Mouse (Mus musculus) left cerebral cortex, adult 2 months (tissue): ENCODE measurements around the gene Frs2. TPM values are rescaled to one million over a fixed set of nuclear protein-coding genes. Genes with fewer than 3 reads are reported as not detected.
"Not testable (repeated sequence)": the region's sequence is repeated elsewhere in the genome, so short reads cannot be mapped to it uniquely, and the experiment has no call there.

Source experiments
- DNase-seq, 2 experiments: peaks; one replicate each; pipeline ENCODE4 v3.0.0; 2021 to 2022; ENCODE audit warnings: low spot score in 2 of 2, mixed read lengths in 1 of 2; ENCODE audit errors: extremely low spot score in 1 of 2
- H3K27ac ChIP-seq: fragments of 200-600 bp; 2 replicates; pipeline ENCODE4 v1.8.1; 2022
- H3K4me3 ChIP-seq: fragments of 200-600 bp; 2 replicates; pipeline ENCODE4 v1.8.1; 2022
- CTCF ChIP-seq: fragments of 200-600 bp; IDR thresholded peaks from 2 replicates; pipeline ENCODE4 v1.8.1; 2022; ENCODE audit warnings: antibody characterized with exemption, mild to moderate bottlenecking, moderate library complexity
- intact Hi-C: fragments of 180-260 bp; cut with DNase I; formaldehyde crosslinking; loops from one replicate; pipeline ENCODE4 v1.15.1; 2025
- total RNA-seq, 2 experiments: library from RNA; stranded (reverse); gene quantifications; 2 replicates each; pipeline ENCODE4 v1.2.3; 2021

Frs2 gene
- total RNA-seq, 2 experiments from 2014 or later = 36.6 to 36.9 TPM

DNA sequence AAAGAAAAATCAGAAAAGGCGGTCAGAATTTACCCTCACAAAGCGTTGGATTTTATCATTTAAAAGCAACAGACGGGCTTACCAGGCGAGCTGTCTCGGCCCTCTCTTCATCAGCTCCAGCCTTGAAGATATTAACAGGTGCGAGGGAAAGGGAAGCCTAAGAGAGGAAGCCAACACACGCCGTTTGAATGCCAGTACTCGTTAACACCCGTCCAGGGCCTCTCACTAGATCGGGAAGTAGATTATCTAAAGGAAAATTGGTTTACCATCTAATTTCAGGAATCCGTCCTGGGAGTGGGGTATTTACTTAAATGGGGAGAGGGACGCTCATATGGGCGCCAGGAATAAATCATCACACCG, 85.5 kb downstream of the Frs2 start:
- Histone ChIP-seq H3K27ac (peak overlapping the region; percentile 51), H3K4me3 (peak overlapping the region; percentile 98)
- TF ChIP-seq CTCF = no peak
- DNase-seq = no peak
- intact Hi-C loops = loop anchor here (1.0 to 5.0 kb wide), 3 partner anchors 85 to 159 kb away; partner anchors contain the start of genes Frs2 and Yeats4

DNA sequence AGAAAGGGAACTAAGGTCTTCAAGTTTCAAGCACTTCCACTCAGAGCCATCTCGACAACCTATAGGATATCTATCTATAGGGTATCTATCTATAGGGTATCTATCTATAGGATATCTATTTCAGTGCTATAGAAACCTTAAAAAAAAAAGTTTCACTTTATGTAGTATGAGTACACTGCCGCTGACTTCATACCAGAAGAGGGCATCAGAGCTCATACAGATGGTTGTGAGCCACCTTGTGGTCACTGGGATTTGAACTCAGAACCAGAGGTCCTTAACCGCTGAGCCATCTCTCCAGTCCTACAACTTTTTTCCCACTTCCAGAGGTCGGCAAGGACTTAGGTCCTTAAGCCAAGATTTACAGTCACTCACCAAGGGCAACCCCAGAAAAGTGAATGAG, 92.7 kb downstream of the Frs2 start:
- intact Hi-C loops = loop anchor here (10.0 kb wide), 2 partner anchors 309 to 639 kb away; no protein-coding TSS in a partner anchor
- DNase-seq = no peak
- H3K4me3 ChIP-seq = no peak overlapping the region
- H3K27ac ChIP-seq = no peak overlapping the region
- peak; percentile 21 for TF ChIP-seq CTCF

DNA sequence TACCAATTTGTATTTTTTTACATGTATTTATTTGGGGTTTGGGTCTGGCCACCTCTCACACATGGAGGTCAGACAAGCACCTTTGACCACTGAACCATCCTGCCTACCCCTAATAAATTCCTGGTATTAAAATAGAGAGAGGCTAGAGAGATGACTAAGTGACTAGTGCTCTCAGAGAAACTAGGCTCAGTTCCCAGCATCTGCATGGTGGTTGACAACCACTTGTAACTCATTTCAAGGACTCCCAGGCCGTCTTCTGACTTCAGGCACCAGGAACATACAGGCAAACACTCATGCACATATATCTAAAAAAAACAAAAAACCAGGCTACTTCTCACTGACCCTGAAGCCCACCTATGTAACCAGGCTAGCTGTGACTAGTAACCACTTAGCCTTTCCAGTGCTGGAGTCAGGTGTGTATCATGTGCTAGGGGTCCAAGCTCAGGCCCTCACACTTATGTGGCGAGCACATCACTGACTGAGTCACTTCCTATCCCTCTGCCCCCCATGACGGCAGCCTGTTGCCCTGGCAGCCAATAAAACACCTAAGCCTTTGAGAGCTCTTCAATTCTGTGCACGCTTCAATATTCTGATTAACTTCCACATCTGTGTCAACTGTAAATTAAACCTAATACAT, 98.3 kb downstream of the Frs2 start:
- Histone ChIP-seq H3K27ac (no peak overlapping the region), H3K4me3 (no peak overlapping the region)
- TF ChIP-seq CTCF = no peak
- DNase-seq = no peak
- intact Hi-C loops = loop anchor here (10.0 kb wide), 2 partner anchors 315 to 645 kb away; no protein-coding TSS in a partner anchor

DNA sequence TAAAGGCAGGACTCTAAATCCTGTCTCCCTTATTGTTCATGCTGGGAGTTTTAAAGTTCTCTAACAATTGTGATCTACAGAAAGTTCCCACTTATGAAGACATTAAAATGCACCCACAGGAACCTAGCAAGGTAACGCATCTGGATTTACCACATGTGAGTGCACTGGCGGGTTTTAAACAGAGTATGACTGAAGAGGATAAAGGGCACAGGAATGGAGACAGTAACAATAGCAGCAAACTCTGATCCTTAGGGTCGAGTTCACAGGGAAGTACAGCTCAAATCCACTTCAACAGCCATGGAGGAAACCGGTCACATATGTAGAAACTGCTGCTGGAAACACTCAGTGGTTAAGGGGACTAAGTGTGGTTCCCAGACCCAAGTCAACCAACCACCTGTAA, 99.1 kb downstream of the Frs2 start:
- Histone ChIP-seq H3K27ac (no peak overlapping the region), H3K4me3 (no peak overlapping the region)
- intact Hi-C loops = no loop called here
- no peak for TF ChIP-seq CTCF
- DNase-seq = no peak

DNA sequence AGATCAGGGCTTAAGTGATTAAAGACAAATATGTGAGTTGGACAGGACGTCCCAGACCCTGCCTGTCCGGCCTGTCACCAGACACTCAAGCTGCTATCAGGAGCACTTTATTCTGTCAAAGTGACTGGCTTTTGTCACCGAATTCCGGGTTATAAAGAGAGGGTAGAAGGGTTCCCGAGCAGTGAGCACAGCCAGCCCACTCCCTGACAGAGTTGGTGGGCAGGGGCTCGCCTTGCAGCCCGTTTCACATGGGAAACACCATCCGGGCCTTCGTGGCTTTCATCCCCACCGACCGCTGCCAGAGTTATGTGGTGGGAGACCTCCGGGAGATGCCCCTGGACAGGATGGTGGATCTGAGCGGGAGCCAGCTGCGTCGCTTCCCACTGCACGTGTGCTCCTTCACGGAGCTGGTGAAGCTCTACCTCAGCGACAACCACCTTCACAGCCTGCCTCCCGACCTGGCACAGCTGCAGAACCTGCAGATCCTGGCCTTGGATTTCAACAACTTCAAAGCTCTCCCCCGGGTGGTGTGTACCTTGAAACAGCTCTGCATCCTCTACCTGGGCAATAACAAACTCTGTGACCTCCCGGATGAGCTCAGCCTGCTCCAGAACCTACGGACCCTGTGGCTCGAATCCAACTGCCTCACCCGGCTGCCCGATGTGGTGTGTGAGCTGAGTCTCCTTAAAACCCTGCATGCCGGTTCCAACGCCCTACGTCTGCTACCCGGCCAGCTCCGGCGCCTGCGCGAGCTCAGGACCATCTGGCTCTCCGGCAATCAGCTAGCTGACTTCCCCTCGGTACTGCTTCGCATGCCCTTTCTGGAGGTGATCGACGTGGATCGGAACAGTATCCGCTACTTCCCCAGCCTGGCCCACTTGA, 102.9 kb downstream of the Frs2 start, which contains the start of gene Lrrc10:
TSS of gene Lrrc10 (plus strand) at position 167 of the 882 bp plus-strand sequence.
- intact Hi-C loops = no loop called here
- Histone ChIP-seq H3K4me3 (peak within 1 kb of the TSS; percentile 19; the same call in 1 of the 2 replicates), H3K27ac (no peak within 1 kb of the TSS)
- DNase-seq = peak in 1 of 2 experiments; percentile 34
- no peak for TF ChIP-seq CTCF

DNA sequence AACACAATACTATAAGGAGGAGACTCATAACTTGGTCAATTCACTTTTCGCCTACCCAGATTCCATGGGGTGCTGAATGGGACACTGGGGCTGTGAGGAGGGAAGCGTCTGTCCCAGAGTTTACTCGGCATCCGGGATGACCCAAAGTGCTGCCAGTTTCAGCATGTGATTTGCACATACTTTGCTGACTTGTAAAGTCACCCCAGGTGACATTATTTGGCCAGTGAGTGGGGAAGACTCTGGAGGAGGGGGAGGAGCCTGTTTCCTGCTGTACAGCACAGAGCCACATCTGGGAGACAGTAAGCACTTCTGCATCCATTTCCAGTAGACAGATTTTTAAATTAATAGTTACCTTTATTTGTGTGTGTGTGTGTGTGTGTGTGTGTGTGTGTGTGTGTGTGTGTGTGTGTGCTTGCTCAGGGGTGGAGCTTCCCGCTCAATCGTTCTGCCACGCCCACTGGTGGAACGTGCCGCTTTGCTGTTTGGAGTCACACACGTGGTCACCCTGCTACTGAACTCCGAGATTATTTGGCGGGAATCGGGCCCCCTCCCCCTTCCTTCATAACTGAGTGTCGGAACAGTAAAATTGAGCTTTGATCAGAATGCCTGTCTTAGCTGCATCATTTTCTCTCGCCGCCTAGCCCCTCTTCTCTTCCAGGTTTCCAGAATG, 104.7 kb downstream of the Frs2 start:
- DNase-seq, intact Hi-C loops: not testable (repeated sequence)

DNA sequence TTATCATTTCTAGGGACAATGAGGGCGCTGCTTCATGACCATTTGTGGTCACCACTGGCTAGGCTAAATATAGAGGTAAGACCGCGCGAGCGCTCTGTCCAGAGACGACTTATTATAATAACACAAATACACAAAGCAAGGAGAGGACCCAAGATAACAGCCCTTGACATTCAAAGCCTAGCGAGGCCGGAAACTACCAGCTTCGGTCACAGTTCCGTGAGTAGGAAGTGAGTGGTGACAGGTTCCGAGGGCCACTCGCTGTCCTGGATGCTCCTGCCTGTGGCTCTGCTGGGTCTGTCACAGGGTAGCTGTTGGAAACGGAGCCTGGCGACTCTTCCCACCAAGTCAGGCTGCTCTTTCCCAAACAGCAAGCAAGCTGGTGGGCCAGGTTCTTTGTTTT, 106.0 kb downstream of the Frs2 start:
- H3K4me3 ChIP-seq = no peak overlapping the region
- intact Hi-C loops = no loop called here
- no peak for TF ChIP-seq CTCF
- no peak overlapping the region for H3K27ac ChIP-seq
- no peak for DNase-seq

More for the DNA sequence above, 104.7 kb downstream of the Frs2 start:
- not testable (repeated sequence) for H3K4me3 ChIP-seq, H3K27ac ChIP-seq

DNA sequence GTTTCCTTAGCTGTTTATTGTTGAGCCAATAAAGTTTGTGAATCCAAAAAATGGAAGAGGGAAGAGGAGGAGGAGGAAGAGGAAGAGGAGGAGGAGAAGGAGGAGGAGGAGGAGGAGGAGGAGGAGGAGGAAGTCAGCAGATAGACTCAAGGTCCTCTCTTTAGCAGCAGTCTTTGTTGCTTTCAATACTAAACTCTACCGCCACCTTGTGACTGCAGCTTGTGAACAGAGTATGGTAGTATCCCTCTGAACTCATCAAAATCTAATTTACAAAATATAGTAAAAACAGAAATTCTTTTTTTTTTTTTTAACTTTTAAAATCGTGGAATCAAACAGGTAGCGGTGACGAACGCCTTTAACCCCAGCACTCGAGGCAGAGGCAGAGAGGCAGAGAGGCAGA, 108.0 kb downstream of the Frs2 start:
- Histone ChIP-seq H3K4me3 (no peak overlapping the region), H3K27ac (no peak overlapping the region)
- DNase-seq = no peak
- intact Hi-C loops = no loop called here
- TF ChIP-seq CTCF = peak; percentile 41

DNA sequence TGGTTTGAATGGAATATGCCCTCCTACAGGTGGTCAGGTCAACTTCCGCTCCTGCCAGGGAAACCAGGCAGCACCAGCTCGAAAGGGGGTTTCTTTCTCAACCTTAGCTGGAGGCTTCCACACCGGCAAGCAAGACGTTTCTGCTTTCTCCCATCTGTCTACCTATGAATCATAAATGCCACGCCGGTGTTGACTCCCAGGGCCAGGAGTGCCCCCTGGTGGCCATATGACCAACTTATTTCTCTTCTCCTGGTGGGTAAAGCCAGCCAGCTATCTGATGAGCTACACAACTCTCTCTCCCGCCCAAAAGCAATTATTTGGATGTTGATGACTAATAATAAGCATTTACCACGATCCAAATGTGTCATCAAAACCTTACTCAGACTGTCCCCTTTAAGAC, 114.5 kb downstream of the Frs2 start:
- Histone ChIP-seq H3K4me3 (no peak overlapping the region), H3K27ac (no peak overlapping the region)
- TF ChIP-seq CTCF = peak; percentile 87
- DNase-seq = peak; percentile 76 to 78
- intact Hi-C loops = loop anchor here (2.0 kb wide), 1 partner anchor 83 kb away; the partner anchor contains the start of gene Rab3ip

DNA sequence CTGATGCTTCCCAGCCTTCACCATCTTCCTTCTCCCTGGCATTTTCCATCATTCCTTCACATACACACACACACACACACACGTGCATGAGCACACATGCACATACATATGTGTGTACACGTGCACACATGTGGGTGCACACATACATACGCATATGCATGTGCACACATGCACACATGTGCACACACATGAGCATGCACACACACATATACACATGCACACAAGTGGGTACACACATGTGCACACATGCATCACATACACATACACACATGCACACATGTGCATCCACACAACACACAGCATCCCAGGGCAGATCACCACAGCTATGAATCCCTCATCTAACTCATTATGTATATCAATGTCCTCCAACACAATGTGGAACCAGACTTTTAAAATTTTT, 117.2 kb downstream of the Frs2 start:
- no peak for TF ChIP-seq CTCF
- no peak overlapping the region for H3K27ac ChIP-seq
- no peak for DNase-seq
- intact Hi-C loops = no loop called here
- H3K4me3 ChIP-seq = no peak overlapping the region

DNA sequence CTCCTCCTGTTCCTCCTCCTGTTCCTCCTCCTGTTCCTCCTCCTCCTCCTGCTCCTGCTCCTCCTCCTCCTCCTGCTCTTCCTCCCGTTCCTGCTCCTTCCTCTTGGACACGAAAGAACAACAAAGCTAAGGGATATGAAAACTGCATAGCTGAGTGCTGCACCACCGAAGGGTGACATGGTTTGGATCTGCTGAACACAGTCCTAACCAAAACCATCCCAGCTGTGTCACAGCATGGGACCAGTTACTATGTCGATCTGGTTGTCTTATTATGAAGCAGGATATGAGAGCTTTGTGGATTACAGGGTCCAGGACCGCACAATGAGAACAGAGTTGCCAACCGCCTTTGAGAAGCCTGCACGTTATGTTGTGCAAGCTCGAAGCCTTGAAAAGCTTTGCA, 122.2 kb downstream of the Frs2 start:
- intact Hi-C loops = no loop called here
- TF ChIP-seq CTCF = no peak
- Histone ChIP-seq H3K27ac (no peak overlapping the region), H3K4me3 (no peak overlapping the region)
- DNase-seq = no peak

DNA sequence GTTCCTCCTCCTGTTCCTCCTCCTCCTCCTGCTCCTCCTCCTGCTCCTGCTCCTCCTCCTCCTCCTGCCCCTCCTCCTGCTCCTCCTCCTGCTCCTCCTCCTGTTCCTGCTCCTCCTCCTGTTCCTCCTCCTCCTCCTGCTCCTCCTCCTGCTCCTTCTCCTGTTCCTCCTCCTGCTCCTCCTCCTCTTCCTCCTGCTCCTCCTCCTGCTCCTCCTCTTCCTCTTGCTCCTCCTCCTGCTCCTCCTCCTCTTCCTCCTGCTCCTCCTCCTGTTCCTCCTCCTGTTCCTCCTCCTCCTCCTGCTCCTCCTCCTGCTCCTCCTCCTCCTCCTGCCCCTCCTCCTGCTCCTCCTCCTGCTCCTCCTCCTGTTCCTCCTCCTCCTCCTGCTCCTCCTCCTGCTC, 122.6 kb downstream of the Frs2 start:
- DNase-seq, intact Hi-C loops, H3K4me3 ChIP-seq, H3K27ac ChIP-seq: not testable (repeated sequence)
